Comparison of ENCODE assay signal across 7 mouse cellular contexts in genomic region chr7:90456149-90456844, GRCm38 (mm10). TPM values are rescaled to one million over a fixed set of nuclear protein-coding genes. Genes with fewer than 3 reads are reported as not detected.
DNase-seq lines count a peak whose midpoint lies in the region; ATAC-seq and TF ChIP-seq lines count a peak whose summit lies in the region.

No protein-coding gene starts in this region.

- WGBS in lung, postnatal 0 days, result 21% methylated on average over 7 of the region's 7 CpGs
- WGBS in limb, embryonic 14.5 days, result 22% methylated on average over 7 of the region's 7 CpGs
- WGBS in stomach, embryonic 16.5 days, result 16% methylated on average over 7 of the region's 7 CpGs

- no peak for ATAC-seq in lung, postnatal 0 days
- ATAC-seq in limb, embryonic 14.5 days (ENCODE audit: low FRiP score, low read depth), result no peak
- no peak for ATAC-seq in stomach, embryonic 16.5 days (ENCODE audit: insufficient read depth, low FRiP score)

- no peaks in the 10 kb centered on the region for H3K27me3 ChIP-seq in lung, postnatal 0 days (replicated peaks; ENCODE audit: insufficient read depth, low read length)
- no peaks in the 10 kb centered on the region for H3K27me3 ChIP-seq in limb, embryonic 14.5 days (ENCODE audit: control insufficient read depth, insufficient read depth, low read length)
- no peaks in the 10 kb centered on the region for H3K27me3 ChIP-seq in stomach, embryonic 16.5 days (ENCODE audit: control insufficient read depth, insufficient read depth, low read length)

- peaks cover 2% of the 10 kb centered on the region; the same call in 1 of the 2 replicates for H3K36me3 ChIP-seq in lung, postnatal 0 days (ENCODE audit: insufficient read depth, low read length)
- peaks cover 25% of the 10 kb centered on the region for H3K36me3 ChIP-seq in limb, embryonic 14.5 days (ENCODE audit: control insufficient read depth, insufficient read depth, low read length)
- H3K36me3 ChIP-seq in stomach, embryonic 16.5 days (ENCODE audit: control insufficient read depth, insufficient read depth, low read length), result 0 out of 2 replicates have a peak, but pooled peaks cover 3% of the 10 kb centered on the region

- H3K4me2 ChIP-seq in lung, postnatal 0 days (replicated peaks; ENCODE audit: low read depth, low read length), result peak overlapping the region; percentile 77
- H3K4me2 ChIP-seq in limb, embryonic 14.5 days (replicated peaks; ENCODE audit: low read depth, low read length, severe bottlenecking), result peak overlapping the region; percentile 62
- H3K4me2 ChIP-seq in stomach, embryonic 16.5 days (ENCODE audit: low read depth, low read length), result peak overlapping the region; percentile 56

- H3K9me3 ChIP-seq in lung, postnatal 0 days (ENCODE audit: low read length), result no peaks in the 10 kb centered on the region
- no peaks in the 10 kb centered on the region for H3K9me3 ChIP-seq in limb, embryonic 14.5 days (ENCODE audit: control insufficient read depth, low read length)
- no peaks in the 10 kb centered on the region for H3K9me3 ChIP-seq in stomach, embryonic 16.5 days (replicated peaks; ENCODE audit: control insufficient read depth, low read length)

- TF ChIP-seq CTCF in lung, postnatal 0 days (IDR thresholded peaks at IDR 0.05), result no peak
- no peak for TF ChIP-seq CTCF in embryonic fibroblast, embryonic 13.5 days (IDR thresholded peaks at IDR 0.05; ENCODE audit: borderline replicate concordance, insufficient read depth, low read length)

- no peak for TF ChIP-seq EP300 in lung, postnatal 0 days (IDR thresholded peaks at IDR 0.05)

- H3K4me3 ChIP-seq in lung, postnatal 0 days (ENCODE audit: low read depth, low read length), result peak overlapping the region; percentile 73
- H3K4me3 ChIP-seq in embryonic fibroblast, embryonic 13.5 days (ENCODE audit: insufficient read depth, low read length), result peak overlapping the region; percentile 94
- peak overlapping the region; percentile 74 for H3K4me3 ChIP-seq in limb, embryonic 14.5 days (replicated peaks; ENCODE audit: low read length)
- H3K4me3 ChIP-seq in stomach, embryonic 16.5 days (replicated peaks; ENCODE audit: low read length), result peak overlapping the region; percentile 66

- H3K9ac ChIP-seq in lung, postnatal 0 days (replicated peaks; ENCODE audit: low read depth), result peak overlapping the region; percentile 51; the same call in 1 of the 2 replicates
- peak overlapping the region; percentile 74 for H3K9ac ChIP-seq in limb, embryonic 14.5 days (ENCODE audit: low read depth, low read length, severe bottlenecking)
- H3K9ac ChIP-seq in stomach, embryonic 16.5 days (ENCODE audit: low read length), result peak overlapping the region; percentile 79

- no peak for DNase-seq in lung, postnatal 0 days (ENCODE audit: low spot score)
- DNase-seq in lung, adult 18-20 months, result no peak
- no peak for DNase-seq in limb, embryonic 14.5 days (ENCODE audit: low spot score)
- no peak for DNase-seq in adrenal gland, postnatal 36 days
- no peak for DNase-seq in T-cell, adult 2 months (ENCODE audit: low spot score)

- no peak overlapping the region for H3K27ac ChIP-seq in lung, postnatal 0 days (ENCODE audit: low read length)
- peak overlapping the region; percentile 97 for H3K27ac ChIP-seq in embryonic fibroblast, embryonic 13.5 days (ENCODE audit: insufficient read depth, low read length)
- H3K27ac ChIP-seq in limb, embryonic 14.5 days (replicated peaks; ENCODE audit: low read depth, low read length), result peak overlapping the region; percentile 88
- H3K27ac ChIP-seq in stomach, embryonic 16.5 days (ENCODE audit: low read length), result 0 out of 2 replicates have a peak overlapping the region, but pooled peaks have one; percentile 5

- H3K4me1 ChIP-seq in lung, postnatal 0 days (ENCODE audit: insufficient read depth, low read depth, low read length), result peaks cover 6% of the 10 kb centered on the region; the same call in 1 of the 2 replicates
- no peaks in the 10 kb centered on the region; the same call in 1 of the 2 replicates for H3K4me1 ChIP-seq in embryonic fibroblast, embryonic 13.5 days (ENCODE audit: control insufficient read depth, insufficient read depth, low read length)
- peaks cover 6% of the 10 kb centered on the region; the same call in 1 of the 2 replicates for H3K4me1 ChIP-seq in limb, embryonic 14.5 days (ENCODE audit: control insufficient read depth, insufficient read depth, low read length)
- H3K4me1 ChIP-seq in stomach, embryonic 16.5 days (ENCODE audit: control insufficient read depth, insufficient read depth, low read length), result peaks cover 8% of the 10 kb centered on the region; the same call in 1 of the 2 replicates

- TF ChIP-seq POLR2A in embryonic fibroblast, embryonic 13.5 days (IDR thresholded peaks at IDR 0.05; ENCODE audit: low read depth, low read length), result peak; percentile 24
- TF ChIP-seq POLR2A in limb, embryonic 14.5 days (IDR thresholded peaks at IDR 0.05; ENCODE audit: borderline replicate concordance, extremely low read depth, insufficient read depth, insufficient read length), result no peak

RNA-seq across cellular contexts. Expression of gene Tmem126a, which starts 0.7 kb away (rescaled TPM):
- polyA plus RNA-seq in lung, postnatal 0 days (2015; fragmentation: Nextera tagmentation; extraction: Ambion mirVana), result 62.6 and 63.5 TPM in 2 replicates
- polyA plus RNA-seq in embryonic fibroblast, embryonic 13.5 days (2011; ENCODE audit: insufficient read length, low read depth, missing spikeins), result 79.9 and 89.8 TPM in 2 replicates
- 43.8 and 44.0 TPM in 2 replicates for polyA plus RNA-seq in limb, embryonic 14.5 days (2012; rRNA removed)
- polyA plus RNA-seq in limb, embryonic 14.5 days (2014; fragmentation: Nextera tagmentation; extraction: Ambion mirVana), result 94.1 and 98.4 TPM in 2 replicates
- 93.4 and 104 TPM in 2 replicates for polyA plus RNA-seq in stomach, embryonic 16.5 days (2015; fragmentation: Nextera tagmentation; extraction: Ambion mirVana)
- 10 to 100 TPM; 52.5 to 58.1 TPM for total RNA-seq in adrenal gland, postnatal 36 days (2021)

RNA-seq across cellular contexts. Expression of gene Crebzf, which starts 13.8 kb away (rescaled TPM):
- polyA plus RNA-seq in lung, postnatal 0 days (2015; fragmentation: Nextera tagmentation; extraction: Ambion mirVana), result 23.7 and 28.7 TPM in 2 replicates
- polyA plus RNA-seq in embryonic fibroblast, embryonic 13.5 days (2011; ENCODE audit: insufficient read length, low read depth, missing spikeins), result 40.1 and 52.7 TPM in 2 replicates
- 140 and 145 TPM in 2 replicates for polyA plus RNA-seq in limb, embryonic 14.5 days (2012; rRNA removed)
- polyA plus RNA-seq in limb, embryonic 14.5 days (2014; fragmentation: Nextera tagmentation; extraction: Ambion mirVana), result 56.3 and 58.1 TPM in 2 replicates
- polyA plus RNA-seq in stomach, embryonic 16.5 days (2015; fragmentation: Nextera tagmentation; extraction: Ambion mirVana), result 12.5 and 17.4 TPM in 2 replicates
- total RNA-seq in adrenal gland, postnatal 36 days (2021), result 10 to 100 TPM; 71.8 to 77.5 TPM

RNA-seq across cellular contexts. Expression of gene Tmem126b, which starts 19.5 kb away (rescaled TPM):
- 22.3 and 22.9 TPM in 2 replicates for polyA plus RNA-seq in lung, postnatal 0 days (2015; fragmentation: Nextera tagmentation; extraction: Ambion mirVana)
- 16.8 and 19.1 TPM in 2 replicates for polyA plus RNA-seq in embryonic fibroblast, embryonic 13.5 days (2011; ENCODE audit: insufficient read length, low read depth, missing spikeins)
- 13.3 and 18.6 TPM in 2 replicates for polyA plus RNA-seq in limb, embryonic 14.5 days (2012; rRNA removed)
- 32.4 and 34.1 TPM in 2 replicates for polyA plus RNA-seq in limb, embryonic 14.5 days (2014; fragmentation: Nextera tagmentation; extraction: Ambion mirVana)
- polyA plus RNA-seq in stomach, embryonic 16.5 days (2015; fragmentation: Nextera tagmentation; extraction: Ambion mirVana), result 32.9 and 34.1 TPM in 2 replicates
- total RNA-seq in adrenal gland, postnatal 36 days (2021), result 10 to 100 TPM; 19.2 to 21.1 TPM

RNA-seq across cellular contexts. Expression of gene Dlg2, which starts 20.2 kb away (rescaled TPM):
- 0.23 and 0.43 TPM in 2 replicates for polyA plus RNA-seq in lung, postnatal 0 days (2015; fragmentation: Nextera tagmentation; extraction: Ambion mirVana)
- 3.3 and 5.2 TPM in 2 replicates for polyA plus RNA-seq in embryonic fibroblast, embryonic 13.5 days (2011; ENCODE audit: insufficient read length, low read depth, missing spikeins)
- 4.6 and 5.3 TPM in 2 replicates for polyA plus RNA-seq in limb, embryonic 14.5 days (2012; rRNA removed)
- polyA plus RNA-seq in limb, embryonic 14.5 days (2014; fragmentation: Nextera tagmentation; extraction: Ambion mirVana), result 6.2 and 7.3 TPM in 2 replicates
- polyA plus RNA-seq in stomach, embryonic 16.5 days (2015; fragmentation: Nextera tagmentation; extraction: Ambion mirVana), result 4.3 and 4.7 TPM in 2 replicates
- 100 to 1,000 TPM in 1 of 2 experiments, 10 to 100 TPM in 1; 93.3 to 123 TPM for total RNA-seq in adrenal gland, postnatal 36 days (2021)

RNA-seq across cellular contexts. Expression of gene Ccdc89, which starts 29.9 kb away (rescaled TPM):
- 1.2 and 1.4 TPM in 2 replicates for polyA plus RNA-seq in lung, postnatal 0 days (2015; fragmentation: Nextera tagmentation; extraction: Ambion mirVana)
- polyA plus RNA-seq in embryonic fibroblast, embryonic 13.5 days (2011; ENCODE audit: insufficient read length, low read depth, missing spikeins), result 0.38 and 0.83 TPM in 2 replicates
- polyA plus RNA-seq in limb, embryonic 14.5 days (2012; rRNA removed), result 0.51 and 0.80 TPM in 2 replicates
- polyA plus RNA-seq in limb, embryonic 14.5 days (2014; fragmentation: Nextera tagmentation; extraction: Ambion mirVana), result 0.77 and 0.97 TPM in 2 replicates
- 1.1 and 1.2 TPM in 2 replicates for polyA plus RNA-seq in stomach, embryonic 16.5 days (2015; fragmentation: Nextera tagmentation; extraction: Ambion mirVana)
- total RNA-seq in adrenal gland, postnatal 36 days (2021), result under 1 TPM; 0.36 to 0.43 TPM
